Mouse (Mus musculus): ENCODE data around the gene Ptar1. TPM values are rescaled to one million over a fixed set of nuclear protein-coding genes. Genes with fewer than 3 reads are reported as not detected.

Gene Ptar1
- polyA plus RNA-seq (2017; shearing (Covaris generic)): 24.6 TPM

DNA sequence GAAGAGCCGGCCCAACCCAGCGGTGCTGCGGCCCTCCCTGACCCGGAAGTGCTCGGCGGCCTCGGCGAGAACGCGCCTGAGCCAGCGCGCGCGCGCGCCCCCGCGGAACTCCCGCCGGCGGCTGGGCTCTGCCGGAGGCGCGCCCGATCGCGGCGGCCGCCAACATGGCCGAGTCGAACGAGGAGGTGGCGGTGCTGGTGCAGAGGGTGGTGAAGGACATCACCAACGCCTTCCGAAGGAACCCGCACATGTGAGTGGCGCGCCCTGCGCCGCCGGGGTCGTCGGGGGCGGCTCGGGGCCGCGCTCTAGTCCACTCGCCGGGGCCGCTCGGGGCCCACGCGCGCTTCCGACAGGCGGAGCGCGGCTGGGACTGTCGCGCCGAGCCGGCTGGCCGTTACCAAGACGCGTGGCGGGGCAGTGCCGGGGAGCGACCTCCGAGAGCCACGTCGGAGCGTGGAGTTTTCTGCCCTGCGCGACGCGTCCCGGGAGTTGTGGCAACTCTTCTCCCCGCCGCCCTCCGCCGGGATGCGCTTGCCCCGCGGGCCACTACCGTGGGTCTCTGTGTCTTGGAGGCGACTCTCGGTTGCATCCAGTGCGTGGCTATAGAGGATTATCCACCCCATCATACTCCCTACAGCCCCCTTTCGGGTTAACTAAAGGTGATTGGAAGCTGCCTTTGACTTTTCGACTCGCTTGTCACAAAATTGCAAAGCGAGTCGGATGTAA, at the start of gene Ptar1:
Gene Ptar1 (plus strand): TSS at position 134 of the 726 bp plus-strand sequence.

GRCm38 (mm10) chr19:23652644-23653043, 34.6 kb upstream of the Ptar1 start, which contains the start of gene 1700028P14Rik:
Gene 1700028P14Rik (minus strand): TSS chr19:23652812.

GRCm38 (mm10) chr19:23758554-23759321, 71.5 kb downstream of the Ptar1 start, which contains the start of gene Apba1:
Gene Apba1 (plus strand): TSS chr19:23758887.

Other genes with a start within 250 kb of the Ptar1 start
- not detected for gene Mamdc2, start 239.0 kb upstream of the Ptar1 start, polyA plus RNA-seq (2017; shearing (Covaris generic))
- not detected for gene 1700028P14Rik, start 34.6 kb upstream of the Ptar1 start, polyA plus RNA-seq (2017; shearing (Covaris generic))
- gene Apba1, start 71.5 kb downstream of the Ptar1 start, polyA plus RNA-seq (2017; shearing (Covaris generic)): not detected

All from effector memory CD4-positive, alpha-beta T cell, adult 7 months (primary cell).